Mouse (Mus musculus): ENCODE data around the gene Gucy1b1. TPM values are rescaled to one million over a fixed set of nuclear protein-coding genes. Genes with fewer than 3 reads are reported as not detected.

Gene Gucy1b1
- not detected for polyA plus RNA-seq (2012; fragmentation: generic; extraction: Trizol)
- long read RNA-seq, experiment 1, result 0 reads
- long read RNA-seq, experiment 2, result 0 reads

- no peaks in the 10 kb centered on the region for H3K27me3 ChIP-seq (ENCODE audit: control insufficient read depth, insufficient read depth, insufficient read length)
- no peaks in the 10 kb centered on the region for H3K36me3 ChIP-seq (ENCODE audit: control insufficient read depth, insufficient read depth)
- no peak for TF ChIP-seq CEBPB (IDR thresholded peaks at IDR 0.05; ENCODE audit: low read depth)
- no peak for TF ChIP-seq FOSL1 (IDR thresholded peaks at IDR 0.05; ENCODE audit: insufficient read depth, low read length, poor library complexity, severe bottlenecking)
- no peak for TF ChIP-seq MAX (IDR thresholded peaks at IDR 0.05)
- no peak for TF ChIP-seq USF1 (IDR thresholded peaks at IDR 0.05; ENCODE audit: low read depth)
- no peak for TF ChIP-seq MYOD1 (IDR thresholded peaks at IDR 0.05; ENCODE audit: control insufficient read depth, insufficient read length, low read depth)
- TF ChIP-seq MYOG (IDR thresholded peaks at IDR 0.05; ENCODE audit: control insufficient read depth, extremely low read depth, insufficient read length), result no peak
- TF ChIP-seq CTCF (IDR thresholded peaks at IDR 0.05; ENCODE audit: control insufficient read depth, insufficient read depth, insufficient read length), result no peak
- no peaks in the 10 kb centered on the region for H3K79me2 ChIP-seq (ENCODE audit: control insufficient read depth, insufficient read depth)
- H3K79me3 ChIP-seq (ENCODE audit: low read depth), result no peaks in the 10 kb centered on the region
- H3ac ChIP-seq (ENCODE audit: control insufficient read depth, insufficient read length, low read depth), result no peak within 1 kb of the TSS
- H3K4me3 ChIP-seq (ENCODE audit: insufficient read depth, poor library complexity, severe bottlenecking), result no peak within 1 kb of the TSS
These were observed at the start of gene Gucy1b1 for GRCm38 (mm10) chr3:82074201-82074851. Gucy1b1 (minus strand) TSS chr3:82074689.

- H3K36me3 ChIP-seq (ENCODE audit: control insufficient read depth, insufficient read depth), result no peaks in the 10 kb centered on the region
- H3K4me3 ChIP-seq (ENCODE audit: insufficient read depth, poor library complexity, severe bottlenecking), result no peak overlapping the region
- H3K79me3 ChIP-seq (ENCODE audit: low read depth), result no peaks in the 10 kb centered on the region
- H3K27me3 ChIP-seq (ENCODE audit: control insufficient read depth, insufficient read depth, insufficient read length), result no peaks in the 10 kb centered on the region
- no peak for TF ChIP-seq CEBPB (IDR thresholded peaks at IDR 0.05; ENCODE audit: low read depth)
- no peak for TF ChIP-seq USF1 (IDR thresholded peaks at IDR 0.05; ENCODE audit: low read depth)
- no peak for TF ChIP-seq MYOD1 (IDR thresholded peaks at IDR 0.05; ENCODE audit: control insufficient read depth, insufficient read length, low read depth)
- TF ChIP-seq MYOG (IDR thresholded peaks at IDR 0.05; ENCODE audit: control insufficient read depth, extremely low read depth, insufficient read length), result no peak
- TF ChIP-seq MAX (IDR thresholded peaks at IDR 0.05), result no peak
- TF ChIP-seq FOSL1 (IDR thresholded peaks at IDR 0.05; ENCODE audit: insufficient read depth, low read length, poor library complexity, severe bottlenecking), result no peak
- no peak for TF ChIP-seq CTCF (IDR thresholded peaks at IDR 0.05; ENCODE audit: control insufficient read depth, insufficient read depth, insufficient read length)
- no peak overlapping the region for H3ac ChIP-seq (ENCODE audit: control insufficient read depth, insufficient read length, low read depth)
- no peaks in the 10 kb centered on the region for H3K79me2 ChIP-seq (ENCODE audit: control insufficient read depth, insufficient read depth)
These were observed 44.4 kb upstream of the Gucy1b1 start for GRCm38 (mm10) chr3:82118916-82119315.

GRCm38 (mm10) chr3:82112439-82112838 lies 38.0 kb upstream of the Gucy1b1 start:
- Histone ChIP-seq H3K4me3 (ENCODE audit: insufficient read depth, poor library complexity, severe bottlenecking) (no peak overlapping the region), H3K79me2 (ENCODE audit: control insufficient read depth, insufficient read depth) (no peaks in the 10 kb centered on the region), H3ac (ENCODE audit: control insufficient read depth, insufficient read length, low read depth) (no peak overlapping the region), H3K36me3 (ENCODE audit: control insufficient read depth, insufficient read depth) (no peaks in the 10 kb centered on the region), H3K79me3 (ENCODE audit: low read depth) (no peaks in the 10 kb centered on the region), H3K27me3 (ENCODE audit: control insufficient read depth, insufficient read depth, insufficient read length) (peaks cover 7% of the 10 kb centered on the region)
- no peak for TF ChIP-seq MAX (IDR thresholded peaks at IDR 0.05)
- TF ChIP-seq MYOG (IDR thresholded peaks at IDR 0.05; ENCODE audit: control insufficient read depth, extremely low read depth, insufficient read length), result no peak
- no peak for TF ChIP-seq CTCF (IDR thresholded peaks at IDR 0.05; ENCODE audit: control insufficient read depth, insufficient read depth, insufficient read length)
- TF ChIP-seq CEBPB (IDR thresholded peaks at IDR 0.05; ENCODE audit: low read depth), result no peak
- no peak for TF ChIP-seq FOSL1 (IDR thresholded peaks at IDR 0.05; ENCODE audit: insufficient read depth, low read length, poor library complexity, severe bottlenecking)
- no peak for TF ChIP-seq USF1 (IDR thresholded peaks at IDR 0.05; ENCODE audit: low read depth)
- TF ChIP-seq MYOD1 (IDR thresholded peaks at IDR 0.05; ENCODE audit: control insufficient read depth, insufficient read length, low read depth), result no peak

- peaks cover 7% of the 10 kb centered on the region for H3K27me3 ChIP-seq (ENCODE audit: control insufficient read depth, insufficient read depth, insufficient read length)
- H3K79me3 ChIP-seq (ENCODE audit: low read depth), result no peaks in the 10 kb centered on the region
- TF ChIP-seq FOSL1 (IDR thresholded peaks at IDR 0.05; ENCODE audit: insufficient read depth, low read length, poor library complexity, severe bottlenecking) (no peak), CTCF (IDR thresholded peaks at IDR 0.05; ENCODE audit: control insufficient read depth, insufficient read depth, insufficient read length) (no peak), MYOG (IDR thresholded peaks at IDR 0.05; ENCODE audit: control insufficient read depth, extremely low read depth, insufficient read length) (no peak), USF1 (IDR thresholded peaks at IDR 0.05; ENCODE audit: low read depth) (no peak), MYOD1 (IDR thresholded peaks at IDR 0.05; ENCODE audit: control insufficient read depth, insufficient read length, low read depth) (no peak), CEBPB (IDR thresholded peaks at IDR 0.05; ENCODE audit: low read depth) (no peak), MAX (IDR thresholded peaks at IDR 0.05) (no peak)
- H3K4me3 ChIP-seq (ENCODE audit: insufficient read depth, poor library complexity, severe bottlenecking), result no peak overlapping the region
- no peaks in the 10 kb centered on the region for H3K36me3 ChIP-seq (ENCODE audit: control insufficient read depth, insufficient read depth)
- no peaks in the 10 kb centered on the region for H3K79me2 ChIP-seq (ENCODE audit: control insufficient read depth, insufficient read depth)
- H3ac ChIP-seq (ENCODE audit: control insufficient read depth, insufficient read length, low read depth), result no peak overlapping the region
These were observed 37.5 kb upstream of the Gucy1b1 start for GRCm38 (mm10) chr3:82111986-82112385.

GRCm38 (mm10) chr3:82108951-82109350 lies 34.5 kb upstream of the Gucy1b1 start:
- H3ac ChIP-seq (ENCODE audit: control insufficient read depth, insufficient read length, low read depth), result no peak overlapping the region
- H3K4me3 ChIP-seq (ENCODE audit: insufficient read depth, poor library complexity, severe bottlenecking), result no peak overlapping the region
- TF ChIP-seq CTCF (IDR thresholded peaks at IDR 0.05; ENCODE audit: control insufficient read depth, insufficient read depth, insufficient read length) (no peak), CEBPB (IDR thresholded peaks at IDR 0.05; ENCODE audit: low read depth) (no peak), MYOD1 (IDR thresholded peaks at IDR 0.05; ENCODE audit: control insufficient read depth, insufficient read length, low read depth) (no peak), MYOG (IDR thresholded peaks at IDR 0.05; ENCODE audit: control insufficient read depth, extremely low read depth, insufficient read length) (no peak), MAX (IDR thresholded peaks at IDR 0.05) (no peak), FOSL1 (IDR thresholded peaks at IDR 0.05; ENCODE audit: insufficient read depth, low read length, poor library complexity, severe bottlenecking) (no peak), USF1 (IDR thresholded peaks at IDR 0.05; ENCODE audit: low read depth) (no peak)
- no peaks in the 10 kb centered on the region for H3K79me3 ChIP-seq (ENCODE audit: low read depth)
- no peaks in the 10 kb centered on the region for H3K36me3 ChIP-seq (ENCODE audit: control insufficient read depth, insufficient read depth)
- peaks cover 12% of the 10 kb centered on the region for H3K27me3 ChIP-seq (ENCODE audit: control insufficient read depth, insufficient read depth, insufficient read length)
- no peaks in the 10 kb centered on the region for H3K79me2 ChIP-seq (ENCODE audit: control insufficient read depth, insufficient read depth)

Measured in C2C12 (cell line).